Mouse (Mus musculus) gastrocnemius, postnatal 25 days (tissue): ENCODE results near the gene Hspa1a. TPM values are rescaled to one million over a fixed set of nuclear protein-coding genes. Genes with fewer than 3 reads are reported as not detected.
"Not testable (repeated sequence)": the region's sequence is repeated elsewhere in the genome, so short reads cannot be mapped to it uniquely, and the experiment has no call there.

Experiments
- DNase-seq: peaks from one replicate; pipeline ENCODE4 v3.0.0; 2022
- long read RNA-seq, 2 experiments: library from polyadenylated mRNA; stranded (forward); transcript quantifications; one replicate each; pipeline ENCODE4 v2.0.0; 2021
- total RNA-seq, 2 experiments: library from RNA; stranded (reverse); gene quantifications; 1 replicate in 1 of 2; 2 replicates in 1 of 2; pipeline ENCODE4 v1.2.3; 2021

Hspa1a gene
- total RNA-seq = 1 to 10 TPM; 5.9 to 8.1 TPM
- long read RNA-seq, experiment 1, partial matches to known transcripts = 0 of 4 reads
- long read RNA-seq, experiment 1, other reads (novel, unspliced or antisense) = 0 of 4 reads
- long read RNA-seq, experiment 2, transcript Hspa1a-201 (1 exons, 2,967 nt) = major isoform, 12 of 12 reads
- long read RNA-seq, experiment 2, partial matches to known transcripts = 0 of 12 reads
- long read RNA-seq, experiment 2, other reads (novel, unspliced or antisense) = 0 of 12 reads

GRCm38 (mm10) chr17:34972069-34972749, at the start of gene Hspa1a, which contains the start of gene Hspa1l:
Gene Hspa1a, minus strand, starts transcription at chr17:34972156.
Gene Hspa1l, plus strand, starts transcription at chr17:34972703.
- DNase-seq = peak; percentile 81

DNA sequence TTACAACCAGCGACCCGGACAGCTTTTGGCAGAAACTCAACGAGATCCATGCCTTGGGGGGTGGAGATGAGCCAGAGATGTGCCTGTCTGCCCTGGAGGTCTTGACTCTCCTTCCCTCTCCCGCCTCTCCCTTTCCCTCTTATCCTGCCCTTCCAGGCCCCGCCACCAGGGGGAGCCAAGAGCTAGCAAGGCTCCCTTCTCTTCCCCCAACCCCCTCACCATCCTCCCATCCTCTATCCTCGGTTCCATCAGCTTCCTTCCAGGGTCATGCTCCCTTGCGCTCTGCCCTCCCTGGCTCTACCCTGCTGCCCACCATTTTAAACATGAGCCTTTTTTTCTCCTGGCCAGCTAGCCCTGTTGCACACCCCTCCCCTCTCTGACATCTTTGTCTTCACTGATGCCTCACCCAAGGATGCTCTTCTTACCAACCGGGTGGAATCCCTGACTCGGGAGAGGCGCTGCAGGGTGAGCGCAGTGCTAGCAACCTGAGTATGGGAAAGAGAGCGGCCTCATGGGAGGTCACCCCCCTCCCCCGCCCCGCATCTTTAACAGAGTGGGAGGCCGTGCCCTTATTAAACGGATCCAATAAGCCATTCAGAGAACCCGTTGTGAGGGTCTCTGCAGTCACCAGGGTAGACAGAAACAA, 49.3 kb upstream of the Hspa1a start:
- DNase-seq = peak; percentile 75

DNA sequence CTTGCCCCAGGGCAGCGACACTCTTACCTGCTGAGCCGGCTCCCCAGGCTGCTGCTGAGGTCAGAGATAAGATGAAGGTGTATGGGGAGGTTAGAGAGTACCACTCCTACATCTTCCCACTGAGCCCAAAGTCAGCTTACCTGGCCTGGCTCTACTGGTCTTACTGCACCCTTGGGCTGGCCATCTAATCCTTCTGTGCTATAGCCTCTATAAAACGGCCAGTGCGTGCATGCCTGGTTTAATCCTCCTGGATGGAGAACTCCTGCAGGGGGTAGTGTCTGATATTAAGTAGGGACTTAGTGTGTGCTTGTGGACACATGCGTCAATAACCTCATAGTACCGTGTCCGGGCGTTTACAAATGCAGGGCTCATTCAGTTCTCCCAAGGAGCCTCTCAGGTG, 48.6 kb upstream of the Hspa1a start:
- DNase-seq = no peak

- no peak for DNase-seq
Observed at GRCm38 (mm10) chr17:35019894-35020293, 47.9 kb upstream of the Hspa1a start.

- DNase-seq = no peak
Observed at GRCm38 (mm10) chr17:35018171-35018570, 46.2 kb upstream of the Hspa1a start.

DNA sequence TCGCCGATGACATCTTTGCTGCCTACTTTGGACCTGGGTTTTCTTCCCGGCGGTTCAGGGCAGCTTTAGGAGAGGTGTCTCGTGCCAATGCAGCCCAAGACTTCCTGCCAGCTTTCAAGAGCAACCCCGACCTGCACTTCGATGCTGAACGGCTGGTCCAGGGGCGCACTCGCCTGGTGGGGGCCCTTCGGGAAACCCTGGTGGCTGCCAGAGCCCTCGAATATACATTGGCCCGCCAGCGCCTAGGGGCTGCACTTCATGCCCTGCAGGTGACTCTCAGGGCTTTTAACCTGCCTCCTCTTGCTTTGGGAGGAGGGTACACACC, 45.7 kb upstream of the Hspa1a start:
- no peak for DNase-seq

DNA sequence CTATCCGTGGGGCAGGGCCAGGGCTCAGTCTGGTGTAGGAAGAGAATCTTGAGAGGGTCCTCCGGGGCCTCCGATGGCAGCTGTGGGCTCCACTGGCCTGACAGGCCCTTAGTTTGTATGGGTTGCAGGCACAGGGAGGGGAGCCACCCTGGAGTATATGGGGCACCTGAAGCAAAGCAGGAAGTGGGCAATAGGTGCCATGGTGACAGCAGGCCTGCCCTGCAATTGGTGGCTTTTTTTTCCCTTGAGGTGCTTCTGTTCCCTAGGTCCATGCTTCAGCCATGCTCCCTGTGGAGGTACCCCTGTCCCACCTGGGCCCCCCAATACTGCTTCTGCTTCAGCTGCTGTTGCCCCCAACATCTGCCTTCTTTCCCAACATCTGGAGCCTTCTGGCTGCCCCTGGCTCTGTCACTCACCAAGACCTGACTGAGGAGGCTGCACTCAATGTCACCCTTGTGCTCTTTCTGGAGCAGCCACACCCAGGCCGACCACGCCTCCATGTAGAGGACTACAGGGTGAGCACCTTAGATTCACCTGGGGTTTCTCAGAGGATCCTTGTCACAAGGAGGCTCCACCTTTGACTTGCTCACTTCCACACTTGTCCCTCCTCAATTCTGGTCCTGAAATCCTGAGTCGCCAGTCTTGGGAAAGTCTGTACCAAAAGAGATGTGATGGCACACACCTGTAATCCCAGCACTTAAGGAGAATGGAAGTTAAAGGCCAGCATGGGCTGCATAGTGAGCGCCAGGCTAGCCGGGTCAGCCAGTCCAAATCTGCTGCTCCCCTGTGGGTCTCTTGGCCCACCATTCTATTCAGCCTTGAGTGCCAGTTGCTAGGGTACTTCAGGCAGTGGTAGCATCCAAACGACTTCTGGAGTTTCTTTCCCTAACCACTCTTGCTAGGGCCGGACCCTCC, 45.1 kb upstream of the Hspa1a start:
- peak; percentile 5 for DNase-seq

GRCm38 (mm10) chr17:35016376-35016775, 44.4 kb upstream of the Hspa1a start, which contains the start of gene Vwa7:
Gene Vwa7, plus strand, starts transcription at chr17:35016579.
- DNase-seq = peak; percentile 52

- DNase-seq = peak; percentile 6
Observed at GRCm38 (mm10) chr17:35015296-35015695, 43.3 kb upstream of the Hspa1a start.

DNA sequence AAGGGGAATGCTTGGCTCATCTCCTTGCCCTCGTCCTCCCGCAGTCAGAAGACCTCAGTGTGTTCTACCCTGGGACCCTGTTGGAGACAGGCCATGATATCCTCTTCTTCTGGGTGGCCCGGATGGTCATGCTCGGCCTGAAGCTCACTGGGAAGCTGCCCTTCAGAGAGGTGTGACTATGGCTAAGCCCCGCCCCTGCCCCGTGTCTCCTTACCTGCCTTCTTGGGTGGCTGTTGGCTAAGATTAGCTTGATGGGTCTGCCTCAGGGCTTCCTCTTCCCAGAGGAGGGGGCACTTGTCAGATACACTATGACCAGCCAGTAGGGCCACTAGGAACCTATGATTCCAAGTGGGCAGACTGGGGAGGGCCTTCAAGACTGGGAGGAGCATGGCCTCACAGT, 41.3 kb upstream of the Hspa1a start:
- peak; percentile 7 for DNase-seq

- DNase-seq = peak; percentile 3
Observed at GRCm38 (mm10) chr17:35012430-35012829, 40.5 kb upstream of the Hspa1a start.

- DNase-seq = no peak
Observed at GRCm38 (mm10) chr17:35011440-35011839, 39.5 kb upstream of the Hspa1a start.

GRCm38 (mm10) chr17:35009586-35009985, 37.6 kb upstream of the Hspa1a start:
- no peak for DNase-seq

DNA sequence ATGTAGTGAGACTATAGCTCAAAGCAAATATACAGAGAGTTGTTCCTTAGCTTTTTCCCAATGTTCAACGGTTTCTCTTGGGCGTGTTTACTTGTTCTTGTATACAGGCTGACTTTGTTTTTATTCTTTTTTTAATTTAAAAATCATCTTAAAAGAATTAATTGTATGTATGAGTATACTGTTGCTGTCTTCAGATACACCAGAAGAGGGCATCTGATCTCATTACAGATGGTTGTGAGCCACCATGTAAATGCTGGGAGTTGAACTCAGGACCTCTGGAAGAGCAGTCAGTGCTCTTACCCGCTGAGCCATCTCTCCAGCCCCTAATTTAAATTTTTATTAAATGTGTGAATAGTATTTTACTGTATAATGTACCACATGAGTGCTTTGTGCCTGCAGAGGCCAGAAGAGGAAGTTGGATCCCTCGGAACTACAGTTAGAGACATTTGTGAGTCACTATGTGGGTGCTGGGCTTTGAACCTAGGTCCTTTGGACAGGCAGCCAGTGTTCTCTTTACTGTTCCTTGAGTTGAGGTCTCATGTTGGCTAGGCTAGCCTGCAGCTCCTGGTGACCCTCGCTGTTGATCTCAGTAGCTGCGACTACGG, 35.5 kb upstream of the Hspa1a start:
- no peak for DNase-seq

DNA sequence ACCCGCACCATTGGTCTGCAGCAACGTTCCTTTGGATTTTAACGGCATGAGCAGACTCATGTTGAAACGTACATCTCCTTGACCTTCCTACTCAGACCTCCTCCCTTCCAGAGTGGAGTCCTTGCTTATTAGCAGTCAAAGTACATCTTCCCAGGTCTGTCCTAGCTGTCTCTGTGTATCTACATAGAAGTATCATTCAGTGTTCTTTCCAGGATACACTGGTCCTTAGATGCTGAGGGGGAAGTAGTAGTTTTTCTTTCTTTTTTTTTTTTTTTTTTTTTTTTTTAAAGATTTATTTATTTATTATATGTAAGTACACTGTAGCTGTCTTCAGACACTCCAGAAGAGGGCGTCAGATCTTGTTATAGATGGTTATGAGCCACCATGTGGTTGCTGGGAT, 33.9 kb upstream of the Hspa1a start:
- not testable (repeated sequence) for DNase-seq

DNA sequence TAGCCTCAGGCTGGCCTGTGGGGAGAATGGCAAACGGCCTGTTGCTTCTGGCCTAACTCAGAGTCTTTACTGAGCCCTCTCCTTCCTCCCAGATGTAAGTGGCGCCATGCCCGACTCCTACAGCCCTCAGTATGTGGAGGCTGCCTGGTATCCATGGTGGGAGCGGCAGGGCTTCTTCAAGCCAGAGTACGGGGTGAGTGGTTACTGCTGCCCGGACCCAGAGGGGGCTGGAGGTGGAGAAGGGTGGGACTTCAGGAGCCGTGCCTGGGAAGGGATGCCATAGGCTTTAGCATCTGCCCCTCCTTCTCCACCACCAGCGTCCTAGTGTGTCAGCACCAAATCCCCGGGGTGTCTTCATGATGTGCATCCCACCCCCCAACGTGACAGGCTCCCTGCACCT, 33.2 kb upstream of the Hspa1a start:
- no peak for DNase-seq

GRCm38 (mm10) chr17:35004075-35004717, 32.2 kb upstream of the Hspa1a start:
- no peak for DNase-seq

GRCm38 (mm10) chr17:35003022-35003838, 31.3 kb upstream of the Hspa1a start:
- no peak for DNase-seq

DNA sequence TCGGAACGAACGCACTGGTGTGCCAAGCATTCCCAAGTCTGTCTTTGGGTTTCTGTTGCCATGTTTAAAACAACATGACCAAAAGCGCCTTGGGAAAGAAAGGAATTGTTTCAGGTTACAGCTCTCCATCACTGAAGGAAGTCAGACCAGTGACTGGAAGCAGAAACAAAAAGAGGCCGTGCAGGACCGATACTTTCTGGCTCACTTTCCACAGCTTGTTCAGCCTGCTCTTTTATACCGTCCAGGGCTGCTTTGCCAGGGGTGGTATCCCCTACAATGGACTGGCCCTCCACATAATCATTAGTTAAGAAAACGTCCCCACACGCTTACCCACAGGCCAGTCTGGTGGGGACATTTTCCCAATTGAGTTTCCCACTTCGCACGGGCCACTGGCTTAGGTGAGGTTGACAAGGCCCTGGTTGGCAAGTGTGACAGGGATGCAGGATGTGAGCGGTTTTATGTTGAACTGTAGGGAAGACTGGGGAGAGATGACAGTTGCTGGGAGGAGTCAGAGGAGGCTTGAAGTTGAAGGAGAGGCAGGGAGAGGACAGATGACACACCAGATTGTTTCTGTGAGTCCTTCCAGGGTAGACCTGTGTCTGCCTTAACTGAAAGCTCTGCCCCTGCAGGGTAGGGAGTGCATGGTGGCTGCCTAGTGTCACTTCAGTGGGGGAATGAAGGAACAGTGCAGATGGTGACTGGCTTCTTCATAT, 30.4 kb upstream of the Hspa1a start:
- no peak for DNase-seq
